In genomic region chr4:155555464-155555863, GRCm38 (mm10) we compare ENCODE assay signal across 23 mouse cellular contexts. TPM values are rescaled to one million over a fixed set of nuclear protein-coding genes. Genes with fewer than 3 reads are reported as not detected.
A peak's percentile ranks its signal among the peaks of the same experiment; 100 is the strongest.
DNase-seq lines count a peak whose midpoint lies in the region; TF ChIP-seq lines count a peak whose summit lies in the region.
"Had no signal": no experiment of that assay in that cellular context is flagged by ENCODE, and none has a peak within 500 bp of the region (broad histone marks: within the 10 kb centered on the region; RNA-seq: fewer than 3 reads in every experiment).

No protein-coding gene starts in this region.

- H3K27me3 ChIP-seq in MEL (ENCODE audit: control insufficient read depth in 1 of 2, insufficient read depth in 2 of 2, low read length in 2 of 2): no peaks in the 10 kb centered on the region
- no peaks in the 10 kb centered on the region for H3K27me3 ChIP-seq in myocyte (ENCODE audit: control insufficient read depth, insufficient read depth, insufficient read length)
- H3K27me3 ChIP-seq: CH12.LX; embryonic facial prominence, embryonic 12.5 days; forebrain, embryonic 13.5 days; forebrain, embryonic 15.5 days; Patski had no signal

- H3ac ChIP-seq in myocyte (ENCODE audit: control insufficient read depth, insufficient read length): no peak overlapping the region

- no peaks in the 10 kb centered on the region for H3K9me3 ChIP-seq in MEL (replicated peaks; ENCODE audit: insufficient read depth, low read length)
- H3K9me3 ChIP-seq: embryonic facial prominence, embryonic 10.5 days; embryonic facial prominence, embryonic 12.5 days; forebrain, embryonic 13.5 days; forebrain, embryonic 15.5 days; G1E had no signal

- no peaks in the 10 kb centered on the region for H3K79me2 ChIP-seq in MEL (ENCODE audit: control insufficient read depth, insufficient read depth, low read length, poor library complexity)
- peaks cover 14% of the 10 kb centered on the region for H3K79me2 ChIP-seq in myocyte (ENCODE audit: control insufficient read depth, insufficient read depth)

- DNase-seq in layer of hippocampus, adult 2 months (ENCODE audit: low spot score in 2 of 2): no peak
- DNase-seq in layer of hippocampus, adult 9-10 months (ENCODE audit: low spot score): no peak
- peak; percentile 36 for DNase-seq in MEL (ENCODE audit: low read depth, low spot score)
- no peak for DNase-seq in ovary, postnatal 10 days (ENCODE audit: low spot score)
- no peak for DNase-seq in urinary bladder, postnatal 14 days (ENCODE audit: low spot score)
- DNase-seq: adrenal gland, adult 8-10 months; adrenal gland, postnatal 14 days; adrenal gland, postnatal 36 days; B cell, adult 2 months; cerebellum, adult 11-12 months; cerebellum, adult 2 months; cerebellum, adult 9-10 months; cerebellum, postnatal 10 days; cerebellum, postnatal 25 days; forebrain, postnatal 0 days had no signal

- TF ChIP-seq POLR2A in MEL (IDR thresholded peaks at IDR 0.05; ENCODE audit: control insufficient read depth in 1 of 2, insufficient read depth in 1 of 2, low read depth in 1 of 2, low read length in 2 of 2, poor library complexity in 1 of 2): no peak
- TF ChIP-seq POLR2A in myocyte (IDR thresholded peaks at IDR 0.05; ENCODE audit: insufficient read length, low read depth): no peak

- H3K36me3 ChIP-seq in MEL (ENCODE audit: control insufficient read depth in 1 of 2, insufficient read depth in 2 of 2, low read length in 2 of 2): peaks cover 12 to 37% of the 10 kb centered on the region in 2 experiments
- peaks cover 87% of the 10 kb centered on the region for H3K36me3 ChIP-seq in myocyte (ENCODE audit: control insufficient read depth, insufficient read depth)

- H3K9ac ChIP-seq in MEL (ENCODE audit: control insufficient read depth, low read depth, low read length, poor library complexity, severe bottlenecking): no peak overlapping the region
- H3K9ac ChIP-seq: embryonic facial prominence, embryonic 12.5 days; forebrain, embryonic 13.5 days; forebrain, embryonic 15.5 days; forebrain, postnatal 0 days had no signal

- TF ChIP-seq CTCF in layer of hippocampus, adult 2 months (conservative IDR thresholded peaks at IDR 0.05): no peak
- TF ChIP-seq CTCF in MEL (IDR thresholded peaks at IDR 0.05 in 2 of 3, conservative IDR thresholded peaks at IDR 0.05 in 1 of 3; ENCODE audit: control insufficient read depth in 1 of 3, insufficient read depth in 1 of 3, low read depth in 2 of 3, low read length in 3 of 3, poor library complexity in 1 of 3, severe bottlenecking in 1 of 3): no peak

- H3K4me1 ChIP-seq in MEL (ENCODE audit: control insufficient read depth in 1 of 2, insufficient read depth in 2 of 2, low read length in 2 of 2): peaks cover 0 to 10% of the 10 kb centered on the region in 2 experiments; a peak in 1 of 4 replicates
- H3K4me1 ChIP-seq: embryonic facial prominence, embryonic 10.5 days; embryonic facial prominence, embryonic 12.5 days; forebrain, embryonic 13.5 days; forebrain, embryonic 15.5 days had no signal

- H3K27ac ChIP-seq in layer of hippocampus, adult 2 months: peak overlapping the region; percentile 36
- no peak overlapping the region for H3K27ac ChIP-seq in MEL (ENCODE audit: control insufficient read depth, low read depth, low read length)
- H3K27ac ChIP-seq: embryonic facial prominence, embryonic 10.5 days; embryonic facial prominence, embryonic 12.5 days; forebrain, embryonic 13.5 days; forebrain, embryonic 15.5 days had no signal

- H3K4me3 ChIP-seq in layer of hippocampus, adult 2 months: no peak overlapping the region
- no peak overlapping the region for H3K4me3 ChIP-seq in MEL (ENCODE audit: control insufficient read depth in 1 of 2, insufficient read depth in 1 of 2, low read depth in 2 of 2, low read length in 2 of 2)
- no peak overlapping the region for H3K4me3 ChIP-seq in myocyte
- H3K4me3 ChIP-seq: embryonic facial prominence, embryonic 10.5 days; embryonic facial prominence, embryonic 12.5 days; forebrain, embryonic 13.5 days; forebrain, embryonic 15.5 days had no signal

- TF ChIP-seq EP300 in MEL (IDR thresholded peaks at IDR 0.05; ENCODE audit: low read depth in 1 of 2, low read length in 2 of 2): no peak

- no peak for TF ChIP-seq RAD21 in MEL (IDR thresholded peaks at IDR 0.05; ENCODE audit: low read depth, low read length)

- H3K4me2 ChIP-seq in myocyte (ENCODE audit: low read depth): no peak overlapping the region
- H3K4me2 ChIP-seq: embryonic facial prominence, embryonic 12.5 days; forebrain, embryonic 13.5 days; forebrain, embryonic 15.5 days had no signal

TF ChIP-seq in MEL, 35 proteins besides CTCF, POLR2A, EP300 and RAD21:
- TF ChIP-seq CHD1 (IDR thresholded peaks at IDR 0.05; ENCODE audit: low read depth, low read length): no peak
- TF ChIP-seq SIN3A (IDR thresholded peaks at IDR 0.05; ENCODE audit: low read length): peak; percentile 75
- TF ChIP-seq RCOR1 (IDR thresholded peaks at IDR 0.05; ENCODE audit: low read depth, low read length): no peak
- peak; percentile 27; the same call in 1 of the 2 replicates for TF ChIP-seq MXI1 (IDR thresholded peaks at IDR 0.05; ENCODE audit: low read depth, low read length)

TF ChIP-seq in myocyte, 11 proteins besides CTCF, POLR2A, EP300 and RAD21:
- TF ChIP-seq REST (IDR thresholded peaks at IDR 0.05; ENCODE audit: insufficient read depth, insufficient read length): peak; percentile 35
- no peak for TF ChIP-seq MYOG (IDR thresholded peaks at IDR 0.05; ENCODE audit: control insufficient read depth in 1 of 3, insufficient read depth in 1 of 3, insufficient read length in 2 of 3, low read depth in 2 of 3)
- TF ChIP-seq USF1 (IDR thresholded peaks at IDR 0.05; ENCODE audit: low read depth): no peak
- TF ChIP-seq E2F4 (IDR thresholded peaks at IDR 0.05; ENCODE audit: insufficient read depth): no peak
- TF ChIP-seq MYOD1 (IDR thresholded peaks at IDR 0.05; ENCODE audit: control insufficient read depth in 1 of 3, insufficient read length in 2 of 3, low read depth in 2 of 3): peak in 2 of 3 experiments; percentile 12 to 44
- TF ChIP-seq TCF3 (IDR thresholded peaks at IDR 0.05; ENCODE audit: insufficient read length, low read depth): no peak
- no peak for TF ChIP-seq TCF12 (IDR thresholded peaks at IDR 0.05; ENCODE audit: insufficient read depth, poor library complexity, severe bottlenecking)
- TF ChIP-seq CEBPB (IDR thresholded peaks at IDR 0.05; ENCODE audit: insufficient read depth, poor library complexity, severe bottlenecking): no peak
- TF ChIP-seq POLR2AphosphoS2 (IDR thresholded peaks at IDR 0.05; ENCODE audit: insufficient read length, low read depth): no peak
- no peak for TF ChIP-seq SRF (IDR thresholded peaks at IDR 0.05; ENCODE audit: control insufficient read depth, insufficient read length, low read depth)
- TF ChIP-seq MAX (IDR thresholded peaks at IDR 0.05; ENCODE audit: low read depth): no peak

RNA-seq across cellular contexts. Expression of gene Nadk, which starts 6.7 kb away (rescaled TPM):
- 10 to 100 TPM; 61.2 to 63.5 TPM for total RNA-seq in layer of hippocampus, adult 2 months (2021)
- 141 and 151 TPM in 2 replicates for total RNA-seq in MEL (2012; rRNA removed)
- polyA plus RNA-seq in MEL (2012; ENCODE audit: insufficient read depth in 1 of 2, insufficient read length in 2 of 2, low read depth in 1 of 2, low replicate concordance in 2 of 2, missing spikeins in 1 of 2) (100 to 1,000 TPM in 1 of 2 experiments, 10 to 100 TPM in 1; 53.2 to 258 TPM), myocyte (2012; fragmentation: generic; extraction: Trizol) (83.0 TPM)

RNA-seq across cellular contexts. Expression of gene Slc35e2, which starts 45.8 kb away (rescaled TPM):
- total RNA-seq in layer of hippocampus, adult 2 months (2021): 10 to 100 TPM; 39.7 to 40.3 TPM
- 9.0 and 9.9 TPM in 2 replicates for total RNA-seq in MEL (2012; rRNA removed)
- polyA plus RNA-seq in MEL (2012; ENCODE audit: insufficient read depth in 1 of 2, insufficient read length in 2 of 2, low read depth in 1 of 2, low replicate concordance in 2 of 2, missing spikeins in 1 of 2) (1 to 10 TPM in 1 of 2 experiments, not detected in 1; 6.4 TPM), myocyte (2012; fragmentation: generic; extraction: Trizol) (3.7 TPM)
